Mouse (Mus musculus) C2C12 (cell line): Measurements from ENCODE around the gene Cyp3a41b.
"Not testable (repeated sequence)": the region's sequence is repeated elsewhere in the genome, so short reads cannot be mapped to it uniquely, and the experiment has no call there.

Experiments
- CEBPB ChIP-seq: IDR thresholded peaks from one replicate; pipeline ENCODE4 v1.6.1; 2011; ENCODE audit warnings: low read depth, mild to moderate bottlenecking, control low read depth, moderate library complexity
- CTCF ChIP-seq: IDR thresholded peaks from one replicate; pipeline ENCODE4 v1.5.1; 2011; ENCODE audit not compliant: control insufficient read depth, insufficient read depth, insufficient read length
- MAX ChIP-seq: IDR thresholded peaks from one replicate; pipeline ENCODE4 v1.6.1; 2011; ENCODE audit warnings: mild to moderate bottlenecking, control low read depth

DNA sequence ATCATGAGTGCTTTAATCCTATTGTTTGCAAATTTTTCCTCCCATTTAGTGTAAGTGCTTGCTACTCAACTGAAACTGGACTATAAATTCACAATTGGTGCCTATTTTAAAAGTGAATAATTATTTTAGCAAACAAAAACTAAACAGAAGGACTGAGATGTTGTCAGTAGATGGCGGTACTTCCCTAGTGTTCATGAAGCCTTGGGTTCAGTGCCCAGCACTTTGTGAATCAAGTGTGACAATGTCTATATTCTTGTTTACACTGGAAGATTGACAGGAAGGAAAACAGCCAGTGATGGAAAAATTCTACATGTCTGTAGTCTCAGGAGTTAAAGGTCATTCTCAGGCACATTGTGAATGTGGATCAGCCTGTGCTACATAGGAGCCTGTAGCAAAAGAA lies 47.8 kb upstream of the Cyp3a41b start:
- not testable (repeated sequence) for TF ChIP-seq CTCF, CEBPB, MAX
